Mouse (Mus musculus) thymus, postnatal 36 days (tissue): ENCODE results near the gene Farsa.

Source experiments
- DNase-seq, 2 experiments: peaks; one replicate each; pipeline ENCODE4 v3.0.0; 2022; ENCODE audit warnings: mixed read lengths in 2 of 2

Gene Farsa

GRCm38 (mm10) chr8:84912391-84912790, 55.6 kb downstream of the Farsa start:
- DNase-seq: no peak

GRCm38 (mm10) chr8:84912895-84913501, 56.2 kb downstream of the Farsa start:
- DNase-seq: peak; percentile 78 to 85

- no peak for DNase-seq
Measured at GRCm38 (mm10) chr8:84913502-84913900, 56.7 kb downstream of the Farsa start.

GRCm38 (mm10) chr8:84913960-84914359, 57.2 kb downstream of the Farsa start:
- peak; percentile 36 to 49 for DNase-seq

GRCm38 (mm10) chr8:84915269-84915668, 58.5 kb downstream of the Farsa start:
- DNase-seq: no peak

- no peak for DNase-seq
Measured at GRCm38 (mm10) chr8:84917781-84918180, 61.0 kb downstream of the Farsa start.

GRCm38 (mm10) chr8:84918646-84919045, 61.9 kb downstream of the Farsa start:
- DNase-seq: no peak
